Mouse (Mus musculus) MEL (cell line): ENCODE measurements at regions not wholly inside any gene's neighbourhood (a gene's known extent, or its start where the extent isn't known, plus 50 kb on each side); places are given as distances from the start of the nearest gene placed in this dataset.

Experiments used
- CHD1 ChIP-seq: IDR thresholded peaks from 2 replicates; pipeline ENCODE4 v1.6.1; 2012; ENCODE audit warnings: low read depth, mild to moderate bottlenecking, inconsistent platforms, low read length, improper control_type of control experiment
- CHD2 ChIP-seq: IDR thresholded peaks from 2 replicates; pipeline ENCODE4 v1.6.1; 2011; ENCODE audit warnings: low read length, improper control_type of control experiment
- CTCF ChIP-seq, 3 experiments: IDR thresholded peaks in 2 of 3; conservative IDR thresholded peaks in 1 of 3; 2 replicates each; pipeline ENCODE4 v1.5.1; 2011 to 2012; ENCODE audit warnings: low read length in 3 of 3, low read depth in 2 of 3, mild to moderate bottlenecking in 2 of 3, improper control_type of control experiment in 1 of 3, inconsistent platforms in 1 of 3, mixed read lengths in 1 of 3, moderate library complexity in 1 of 3; ENCODE audit not compliant: control insufficient read depth in 1 of 3, insufficient read depth in 1 of 3, poor library complexity in 1 of 3, severe bottlenecking in 1 of 3
- EP300 ChIP-seq, 2 experiments: IDR thresholded peaks; 2 replicates each; pipeline ENCODE4 v1.6.1; 2011; ENCODE audit warnings: improper control_type of control experiment in 2 of 2, low read length in 2 of 2, low read depth in 1 of 2, mild to moderate bottlenecking in 1 of 2
- GABPA ChIP-seq: IDR thresholded peaks from 2 replicates; pipeline ENCODE4 v1.6.1; 2012; ENCODE audit warnings: low read depth, mild to moderate bottlenecking, inconsistent platforms, low read length, improper control_type of control experiment, moderate library complexity
- KAT2A ChIP-seq: conservative IDR thresholded peaks from 2 replicates; pipeline ENCODE4 v1.6.1; 2012; ENCODE audit warnings: low read depth, low read length, improper control_type of control experiment, inconsistent platforms
- MAFK ChIP-seq: IDR thresholded peaks from 2 replicates; pipeline ENCODE4 v1.6.1; 2011; ENCODE audit warnings: low read depth, mild to moderate bottlenecking, low read length, improper control_type of control experiment, borderline replicate concordance
- POLR2A ChIP-seq, 2 experiments: IDR thresholded peaks; 2 replicates each; pipeline ENCODE4 v1.6.1; 2011 to 2012; ENCODE audit warnings: low read length in 2 of 2, mild to moderate bottlenecking in 2 of 2, control low read depth in 1 of 2, improper control_type of control experiment in 1 of 2, low read depth in 1 of 2, moderate library complexity in 1 of 2; ENCODE audit not compliant: control insufficient read depth in 1 of 2, insufficient read depth in 1 of 2, poor library complexity in 1 of 2
- POLR2AphosphoS2 ChIP-seq: IDR thresholded peaks from 2 replicates; pipeline ENCODE4 v1.6.1; 2011; ENCODE audit warnings: low read length, improper control_type of control experiment
- SMC3 ChIP-seq: IDR thresholded peaks from 2 replicates; pipeline ENCODE4 v1.6.1; 2011; ENCODE audit warnings: low read depth, low read length, improper control_type of control experiment
- TBP ChIP-seq: IDR thresholded peaks from 2 replicates; pipeline ENCODE4 v1.8.0; 2011; ENCODE audit warnings: low read depth, low read length, improper control_type of control experiment
- USF2 ChIP-seq, 2 experiments: IDR thresholded peaks; 2 replicates each; pipeline ENCODE4 v1.6.1; 2011 to 2012; ENCODE audit warnings: improper control_type of control experiment in 2 of 2, low read length in 2 of 2, borderline replicate concordance in 1 of 2, inconsistent platforms in 1 of 2, low read depth in 1 of 2, mild to moderate bottlenecking in 1 of 2; ENCODE audit not compliant: insufficient read depth in 1 of 2
- ZNF384 ChIP-seq: IDR thresholded peaks from 2 replicates; pipeline ENCODE4 v1.6.1; 2012; ENCODE audit warnings: low read depth, mild to moderate bottlenecking, inconsistent platforms, low read length, improper control_type of control experiment

DNA sequence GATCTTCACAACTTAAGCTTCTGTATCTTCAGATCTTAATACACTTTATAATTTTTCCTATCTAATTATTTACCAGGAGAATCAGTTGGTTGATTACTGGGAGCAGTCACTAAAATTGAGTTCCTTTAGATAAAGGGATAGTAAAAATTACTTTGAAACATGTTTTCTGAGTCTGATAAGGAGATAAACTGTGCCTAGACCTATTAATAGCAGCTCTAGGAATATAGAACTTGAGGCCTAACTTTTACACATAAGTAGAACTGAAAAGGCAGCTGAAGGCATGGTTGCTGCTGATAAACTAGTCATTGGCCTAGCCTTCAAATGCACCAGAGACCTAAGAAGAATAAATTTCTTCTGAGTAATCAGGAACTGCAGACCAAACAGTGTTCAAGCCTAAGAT lies 260.5 kb downstream of the Aasdhppt start:
- TF ChIP-seq SMC3 (no peak), ZNF384 (no peak), CTCF (IDR thresholded peaks at IDR 0.05 in 2 of 3, conservative IDR thresholded peaks at IDR 0.05 in 1 of 3; ENCODE audit: control insufficient read depth in 1 of 3, insufficient read depth in 1 of 3, low read depth in 2 of 3, low read length in 3 of 3, poor library complexity in 1 of 3, severe bottlenecking in 1 of 3) (no peak), EP300 (IDR thresholded peaks at IDR 0.05; ENCODE audit: low read depth in 1 of 2, low read length in 2 of 2) (peak in 1 of 2 experiments; percentile 57; a peak in 1 of 4 replicates), GABPA (no peak), TBP (no peak), POLR2AphosphoS2 (no peak), USF2 (IDR thresholded peaks at IDR 0.05; ENCODE audit: borderline replicate concordance in 1 of 2, insufficient read depth in 1 of 2, low read depth in 1 of 2, low read length in 2 of 2) (no peak), CHD2 (no peak), CHD1 (no peak), KAT2A (no peak), POLR2A (IDR thresholded peaks at IDR 0.05; ENCODE audit: control insufficient read depth in 1 of 2, insufficient read depth in 1 of 2, low read depth in 1 of 2, low read length in 2 of 2, poor library complexity in 1 of 2) (no peak), MAFK (no peak)
